Mouse (Mus musculus) brain, embryonic 14.5 days (tissue): Measurements from ENCODE around the gene Upp2.

Source experiments
- CTCF ChIP-seq: fragments of 200-500 bp; IDR thresholded peaks from 2 replicates; pipeline ENCODE4 v1.5.1; 2012; ENCODE audit warnings: inconsistent platforms, mild to moderate bottlenecking, moderate library complexity, borderline replicate concordance; ENCODE audit not compliant: insufficient read depth, insufficient read length; ENCODE audit errors: extremely low read depth
- POLR2A ChIP-seq: fragments of 200-500 bp; IDR thresholded peaks from 2 replicates; pipeline ENCODE4 v1.6.1; 2012; ENCODE audit warnings: mild to moderate bottlenecking, inconsistent platforms, borderline replicate concordance; ENCODE audit not compliant: poor library complexity, insufficient read depth, insufficient read length, severe bottlenecking; ENCODE audit errors: extremely low read depth

- peak; percentile 86 for TF ChIP-seq CTCF
- TF ChIP-seq POLR2A: no peak
Observed at GRCm38 (mm10) chr2:58667991-58668390, 100.9 kb downstream of the Upp2 start.
